Mouse (Mus musculus) brain, embryonic 14.5 days (tissue): ENCODE measurements around the gene Ube2l3. TPM values are rescaled to one million over a fixed set of nuclear protein-coding genes. Genes with fewer than 3 reads are reported as not detected.
A peak's percentile ranks its signal among the peaks of the same experiment; 100 is the strongest.

Experiments
- DNase-seq: peaks from one replicate; pipeline ENCODE4 v3.0.0-alpha.2; 2011; ENCODE audit warnings: low read depth
- CTCF ChIP-seq: fragments of 200-500 bp; IDR thresholded peaks from 2 replicates; pipeline ENCODE4 v1.5.1; 2012; ENCODE audit warnings: inconsistent platforms, mild to moderate bottlenecking, moderate library complexity, borderline replicate concordance; ENCODE audit not compliant: insufficient read depth, insufficient read length; ENCODE audit errors: extremely low read depth
- POLR2A ChIP-seq: fragments of 200-500 bp; IDR thresholded peaks from 2 replicates; pipeline ENCODE4 v1.6.1; 2012; ENCODE audit warnings: mild to moderate bottlenecking, inconsistent platforms, borderline replicate concordance; ENCODE audit not compliant: poor library complexity, insufficient read depth, insufficient read length, severe bottlenecking; ENCODE audit errors: extremely low read depth
- polyA plus RNA-seq: library from polyadenylated mRNA; depleted of rRNA; stranded (reverse); fragments of >200 nt; gene quantifications from 2 replicates; pipeline ENCODE4 v1.2.3, GENCODE M21; 2012

The Ube2l3 gene
- polyA plus RNA-seq, 1 experiment = 127 TPM

DNA sequence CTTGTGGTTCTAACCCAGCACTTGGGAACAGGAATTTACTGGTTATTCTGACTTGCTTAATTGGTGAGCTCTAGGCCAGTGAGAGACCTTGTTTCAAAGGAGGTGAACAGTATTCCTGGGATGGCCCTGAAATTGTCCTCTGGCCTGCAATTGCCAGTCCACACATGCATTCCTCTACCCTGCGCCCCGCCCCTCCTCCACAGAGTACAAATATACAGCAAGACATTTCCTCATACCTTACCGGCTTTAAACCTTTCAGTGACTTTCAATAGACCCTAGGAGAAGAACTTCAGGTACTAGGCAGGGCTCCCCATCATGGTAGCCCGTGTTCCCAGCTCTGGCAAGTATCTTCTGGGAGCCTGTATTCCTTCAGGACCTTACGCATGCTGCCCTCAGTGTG lies 23.1 kb upstream of the Ube2l3 start:
- TF ChIP-seq POLR2A (no peak), CTCF (no peak)
- DNase-seq = no peak

DNA sequence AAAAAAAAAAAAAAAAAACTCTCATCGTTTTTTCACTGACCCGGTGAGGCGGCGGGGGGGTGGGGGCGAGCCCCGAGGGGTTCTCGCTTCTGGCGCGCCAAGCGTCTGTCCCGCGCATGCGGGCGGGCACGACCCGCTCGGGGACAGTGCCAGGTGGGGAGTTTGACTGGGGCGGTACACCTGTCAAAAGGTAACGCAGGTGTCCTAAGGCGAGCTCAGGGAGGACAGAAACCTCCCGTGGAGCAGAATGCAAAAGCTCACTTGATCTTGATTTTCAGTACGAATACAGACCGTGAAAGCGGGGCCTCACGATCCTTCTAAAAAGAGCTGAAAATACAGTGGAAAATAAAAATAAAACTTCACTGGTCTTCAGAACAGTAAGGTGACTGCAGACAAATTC lies 19.7 kb upstream of the Ube2l3 start:
- no peak for TF ChIP-seq CTCF
- TF ChIP-seq POLR2A = no peak
- DNase-seq = peak; percentile 70

DNA sequence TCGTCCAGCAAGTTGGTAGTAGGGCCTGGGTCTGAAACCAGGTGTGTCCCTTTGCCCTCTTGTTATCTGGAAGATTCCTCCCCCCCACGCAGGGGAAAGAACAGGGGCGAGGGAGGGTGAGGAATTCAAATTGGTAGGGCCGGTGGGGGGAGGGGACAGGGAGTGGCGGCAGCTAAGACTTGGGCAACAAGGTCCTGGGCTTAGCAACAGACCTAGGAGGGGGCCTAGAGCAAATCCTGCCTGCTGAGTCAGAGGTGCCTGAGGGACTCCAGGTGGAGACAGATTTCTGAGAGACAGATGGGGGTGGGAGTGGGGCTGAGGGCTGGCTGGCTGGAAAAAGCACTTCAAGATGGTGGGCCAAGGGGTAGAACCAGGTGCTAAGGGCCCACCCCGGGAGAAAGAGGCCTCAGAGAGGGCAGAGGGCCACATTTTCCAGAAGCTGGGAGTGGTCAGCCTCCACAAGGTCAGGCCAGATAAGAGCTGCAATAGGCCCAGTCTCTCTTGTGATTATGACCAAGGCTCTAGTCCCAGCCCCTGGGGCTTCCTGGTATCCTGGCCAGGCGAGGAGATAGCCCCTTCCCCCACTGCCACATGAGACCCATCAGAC lies 17.8 kb upstream of the Ube2l3 start:
- no peak for TF ChIP-seq POLR2A
- TF ChIP-seq CTCF = no peak
- DNase-seq = no peak

DNA sequence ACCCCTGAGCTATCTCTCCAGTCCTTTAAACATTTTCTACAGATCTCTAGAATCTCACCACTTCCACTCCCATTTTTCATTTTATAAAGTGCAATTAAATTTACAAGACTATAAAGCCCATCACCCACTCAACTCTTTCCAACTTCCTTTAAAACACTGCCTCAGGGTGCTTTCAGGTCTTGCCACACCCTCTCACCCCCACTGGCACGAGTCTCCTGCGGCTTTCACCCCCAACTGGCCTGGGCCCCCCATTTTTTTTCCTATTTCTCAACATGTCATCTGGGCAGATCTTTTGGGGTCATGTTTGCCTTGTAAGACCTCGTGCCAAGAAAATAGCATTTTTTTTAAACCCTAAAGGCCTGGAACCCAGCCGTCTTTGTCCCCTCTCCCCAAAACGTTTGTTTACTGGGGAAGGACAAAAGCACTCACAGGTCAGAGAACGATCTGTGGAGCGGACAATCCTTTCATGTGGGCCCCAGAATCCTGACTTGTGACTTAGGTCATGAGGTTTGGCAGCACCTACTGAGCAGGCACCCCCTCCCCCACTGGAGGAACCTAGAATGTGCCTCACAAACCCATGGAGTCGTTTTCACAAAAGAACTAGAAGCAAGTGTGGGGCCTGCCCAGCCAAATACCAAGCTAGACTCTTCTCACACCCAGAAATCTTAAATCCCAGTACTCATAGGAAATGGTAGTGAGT lies 14.6 kb upstream of the Ube2l3 start:
- DNase-seq = no peak
- TF ChIP-seq POLR2A (no peak), CTCF (no peak)

DNA sequence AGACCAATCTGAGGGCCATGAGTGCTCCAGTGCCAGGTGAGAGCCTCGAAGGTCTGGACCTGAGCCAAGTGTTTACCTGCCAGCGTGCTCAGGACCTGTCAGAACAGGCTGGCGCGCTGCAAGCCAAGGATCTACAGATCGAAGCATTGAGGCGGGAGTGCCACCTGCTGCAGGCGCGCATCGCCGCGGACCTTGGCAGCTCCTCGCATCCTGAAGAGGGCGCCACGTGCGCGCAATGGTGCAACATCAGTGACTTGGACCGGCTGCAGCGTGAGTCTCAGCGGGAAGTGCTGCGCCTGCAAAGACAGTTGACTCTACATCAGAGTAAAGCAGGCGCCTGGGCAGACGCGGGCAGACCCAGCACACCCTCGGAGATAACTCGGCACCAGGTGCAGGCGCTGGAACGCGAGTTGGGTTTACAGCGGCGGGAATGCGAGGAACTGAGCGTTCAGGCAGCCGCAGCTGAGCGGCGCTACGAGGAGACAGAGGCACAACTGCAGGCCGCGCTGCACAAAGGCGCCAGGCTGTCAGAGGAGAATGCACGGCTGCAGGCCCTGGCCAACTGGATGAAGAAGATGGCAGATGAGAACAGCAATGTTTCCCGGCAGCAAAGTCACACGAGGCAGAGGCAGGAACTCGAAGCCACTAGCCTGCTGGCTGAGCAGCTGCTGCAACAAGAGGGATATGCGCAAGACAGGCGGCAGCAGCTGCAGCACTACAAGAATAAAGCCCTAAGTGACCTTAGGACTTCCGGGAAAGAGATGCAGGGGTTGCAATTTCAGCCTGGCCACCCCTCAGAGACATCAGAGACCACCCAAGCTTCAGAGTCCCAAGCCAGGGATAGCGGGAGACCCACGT lies 7.8 kb upstream of the Ube2l3 start:
- peak; percentile 95 for DNase-seq
- TF ChIP-seq POLR2A (no peak), CTCF (peak; percentile 83)

DNA sequence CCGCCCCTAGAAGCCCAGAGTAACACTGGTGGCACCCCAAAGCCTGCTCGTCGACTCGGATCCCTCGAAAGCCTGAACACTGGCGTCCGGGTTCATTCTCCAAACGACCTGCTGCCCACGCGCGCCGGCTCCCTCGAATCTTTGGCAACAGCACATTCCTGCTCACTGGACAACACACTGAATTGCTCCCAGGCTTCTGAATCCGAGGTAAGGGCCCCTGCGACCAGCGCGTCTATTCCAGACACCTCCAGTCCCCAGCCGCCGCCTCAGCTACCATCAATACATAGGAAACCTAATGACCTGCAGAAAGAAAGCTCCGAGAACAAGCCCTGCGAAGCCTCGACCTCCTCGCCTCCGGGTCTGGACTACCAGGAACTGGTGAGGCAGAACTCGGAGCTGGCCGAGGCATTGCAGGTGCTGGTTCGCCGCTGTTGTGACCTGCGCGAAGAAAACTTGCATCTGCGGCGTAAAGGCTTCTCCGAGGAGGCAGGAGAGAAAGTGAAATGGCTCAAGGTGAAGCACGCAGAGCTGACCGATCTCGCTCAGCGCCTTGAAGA lies 7.0 kb upstream of the Ube2l3 start:
- DNase-seq = no peak
- TF ChIP-seq POLR2A = no peak
- no peak for TF ChIP-seq CTCF

DNA sequence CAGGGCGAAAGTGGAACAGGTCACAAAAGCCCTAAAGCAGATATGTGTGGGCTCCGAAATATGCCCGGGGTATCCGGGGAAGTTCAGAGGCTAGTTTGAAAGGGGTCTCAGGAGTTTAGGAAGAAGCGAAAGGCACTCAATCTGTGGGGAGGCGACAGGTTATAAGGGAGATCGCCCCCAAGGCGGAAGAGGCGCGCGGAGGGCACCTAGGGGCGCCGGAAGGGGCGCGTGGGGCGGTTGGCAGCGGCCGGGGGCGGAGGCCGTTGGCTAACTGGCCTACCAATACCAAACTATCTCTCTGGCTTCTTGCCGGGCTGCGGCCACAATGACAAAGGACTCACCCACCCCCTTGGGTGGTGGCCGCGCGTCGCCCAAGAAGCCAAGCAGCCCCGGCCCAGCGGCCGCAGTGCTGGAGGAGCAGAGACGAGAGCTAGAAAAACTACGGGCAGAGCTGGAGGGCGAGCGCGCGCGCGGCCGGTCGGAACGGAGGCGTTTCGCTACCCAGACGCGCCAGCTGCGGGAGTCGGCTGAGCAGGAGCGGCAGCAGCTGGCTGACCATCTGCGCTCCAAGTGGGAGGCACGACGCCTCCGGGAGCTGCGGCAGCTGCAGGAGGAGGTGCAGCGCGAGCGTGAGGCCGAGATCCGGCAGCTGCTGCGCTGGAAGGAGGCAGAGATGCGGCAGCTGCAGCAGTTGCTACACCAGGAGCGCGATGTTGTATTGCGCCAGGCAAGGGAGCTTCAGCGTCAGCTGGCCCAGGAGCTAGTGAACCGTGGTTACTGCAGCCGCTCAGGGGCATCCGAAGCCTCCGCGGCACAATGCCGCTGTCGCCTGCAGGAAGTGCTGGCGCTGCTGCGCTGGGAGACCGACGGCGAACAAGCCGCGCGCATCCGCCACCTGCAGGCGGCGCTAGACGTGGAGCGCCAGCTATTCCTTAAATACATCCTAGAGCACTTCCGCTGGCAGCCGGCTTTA lies 6.2 kb upstream of the Ube2l3 start, which contains the start of gene Rimbp3:
Rimbp3 (plus strand) TSS at position 215 of the 973 bp plus-strand sequence.
- DNase-seq = peak; percentile 97
- TF ChIP-seq POLR2A = no peak
- peak; percentile 90 for TF ChIP-seq CTCF

DNA sequence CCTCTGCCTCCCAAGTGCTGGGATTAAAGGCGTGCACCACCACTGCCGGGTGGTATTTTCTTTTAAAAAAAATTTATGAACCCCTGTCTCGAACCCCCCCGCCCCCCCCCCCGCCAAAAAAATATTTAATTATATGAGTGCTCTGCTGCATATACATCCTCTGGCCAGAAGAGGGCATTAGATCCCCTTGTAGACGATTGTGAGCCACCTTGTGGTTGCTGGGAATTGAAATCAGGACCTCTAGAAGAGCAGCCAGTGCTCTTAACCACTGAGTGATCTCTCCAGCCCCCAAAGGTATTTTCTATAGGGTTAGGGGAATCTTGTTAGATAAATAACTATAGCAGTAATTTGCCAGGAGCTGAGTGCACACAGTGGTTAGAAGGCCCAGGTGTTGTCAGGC lies 2.5 kb upstream of the Ube2l3 start:
- TF ChIP-seq POLR2A = no peak
- peak; percentile 49; the same call in 1 of the 2 replicates for TF ChIP-seq CTCF

DNA sequence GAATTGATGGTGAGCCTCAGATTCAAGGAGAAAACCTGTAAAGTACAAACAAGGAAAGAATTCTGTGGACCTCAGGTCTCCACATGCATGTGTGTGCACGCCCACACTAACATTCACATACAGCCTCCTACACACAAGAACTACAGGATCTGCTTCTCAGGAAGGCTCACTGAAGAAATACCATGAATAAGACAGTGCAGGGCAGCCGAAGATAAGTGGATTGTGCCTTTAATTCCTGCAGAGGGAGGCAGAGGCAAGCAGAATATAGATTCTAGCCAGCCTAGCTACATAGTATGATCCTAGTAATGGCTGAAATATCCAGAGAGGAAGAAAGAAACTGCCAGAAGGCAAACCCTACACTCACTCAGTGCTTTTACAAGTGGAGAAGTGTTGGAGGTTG lies 472 bp downstream of the Ube2l3 start:
- TF ChIP-seq CTCF = peak; percentile 26; the same call in 1 of the 2 replicates
- TF ChIP-seq POLR2A = no peak
- DNase-seq = peak; percentile 55

More for the DNA sequence above, 2.5 kb upstream of the Ube2l3 start:
- DNase-seq = peak; percentile 50

DNA sequence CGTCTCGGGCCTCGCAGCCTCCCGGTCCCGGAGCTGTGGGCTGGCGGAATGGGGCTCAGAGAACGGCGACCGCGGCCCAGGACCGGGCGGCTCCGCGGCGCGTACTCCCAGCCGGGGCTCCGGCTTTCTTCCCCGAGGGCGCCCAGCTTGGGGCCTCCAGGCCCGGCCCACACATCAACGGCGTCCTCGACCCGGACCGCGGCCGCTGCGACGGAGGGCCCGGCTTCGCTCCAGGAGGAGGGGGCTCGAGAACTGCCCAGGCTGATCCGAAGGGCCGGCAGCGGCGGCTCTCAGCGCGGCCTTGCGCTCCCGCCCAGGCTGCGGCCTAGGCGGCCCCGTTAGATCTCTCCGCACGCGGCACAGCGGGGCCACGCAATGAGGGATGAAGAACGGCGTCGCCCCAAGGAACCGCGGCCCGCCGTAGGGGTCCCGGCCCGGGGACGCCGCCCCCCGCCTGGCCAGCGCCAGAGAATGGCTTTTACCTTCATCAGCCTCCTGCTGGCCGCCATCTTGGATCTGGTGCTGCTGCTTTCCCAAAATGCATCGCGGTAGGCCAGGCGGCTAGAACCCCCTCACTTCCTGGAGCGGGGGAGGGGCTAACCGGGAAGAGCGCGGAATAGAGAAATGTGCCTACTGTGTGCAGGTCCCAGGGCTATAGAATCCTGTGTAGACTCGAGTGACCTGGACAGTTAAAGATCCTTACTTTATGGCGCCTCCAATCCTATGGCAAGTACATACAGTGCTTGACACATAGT lies 1.3 kb downstream of the Ube2l3 start:
- peak; percentile 94 for DNase-seq
- TF ChIP-seq CTCF (no peak), POLR2A (peak; percentile 62; the same call in 1 of the 2 replicates)
